Mouse (Mus musculus) myocyte (in vitro differentiated cells): Measurements from ENCODE around the gene Htr1f.

ENCODE experiments used
- CEBPB ChIP-seq: IDR thresholded peaks from 2 replicates; pipeline ENCODE4 v1.6.1; 2011; ENCODE audit warnings: mild to moderate bottlenecking, moderate library complexity; ENCODE audit not compliant: poor library complexity, insufficient read depth, severe bottlenecking
- E2F4 ChIP-seq: IDR thresholded peaks from one replicate; pipeline ENCODE4 v1.6.1; 2011; ENCODE audit warnings: mild to moderate bottlenecking, control low read depth, moderate library complexity; ENCODE audit not compliant: insufficient read depth
- MAX ChIP-seq: IDR thresholded peaks from one replicate; pipeline ENCODE4 v1.6.1; 2011; ENCODE audit warnings: low read depth, mild to moderate bottlenecking, control low read depth
- MYOD1 ChIP-seq, 3 experiments: IDR thresholded peaks; one replicate each; pipeline ENCODE4 v1.6.1; 2011; ENCODE audit warnings: control low read depth in 2 of 3, low read depth in 2 of 3, mild to moderate bottlenecking in 2 of 3, moderate library complexity in 1 of 3; ENCODE audit not compliant: insufficient read length in 2 of 3, control insufficient read depth in 1 of 3
- MYOG ChIP-seq, 3 experiments: IDR thresholded peaks; one replicate each; pipeline ENCODE4 v1.6.1; 2011; ENCODE audit warnings: control low read depth in 2 of 3, low read depth in 2 of 3, mild to moderate bottlenecking in 2 of 3; ENCODE audit not compliant: insufficient read length in 2 of 3, control insufficient read depth in 1 of 3, insufficient read depth in 1 of 3
- POLR2A ChIP-seq: IDR thresholded peaks from one replicate; pipeline ENCODE4 v1.6.1; 2011; ENCODE audit warnings: low read depth, mild to moderate bottlenecking, control low read depth, moderate library complexity; ENCODE audit not compliant: insufficient read length
- POLR2AphosphoS2 ChIP-seq: IDR thresholded peaks from one replicate; pipeline ENCODE4 v1.6.1; 2011; ENCODE audit warnings: low read depth, control low read depth; ENCODE audit not compliant: insufficient read length
- REST ChIP-seq: IDR thresholded peaks from one replicate; pipeline ENCODE4 v1.6.1; 2011; ENCODE audit warnings: mild to moderate bottlenecking, control low read depth, moderate library complexity; ENCODE audit not compliant: insufficient read depth, insufficient read length
- SRF ChIP-seq: IDR thresholded peaks from one replicate; pipeline ENCODE4 v1.6.1; 2011; ENCODE audit warnings: low read depth; ENCODE audit not compliant: control insufficient read depth, insufficient read length
- TCF12 ChIP-seq: IDR thresholded peaks from one replicate; pipeline ENCODE4 v1.6.1; 2011; ENCODE audit warnings: mild to moderate bottlenecking, control low read depth; ENCODE audit not compliant: poor library complexity, insufficient read depth, severe bottlenecking
- USF1 ChIP-seq: IDR thresholded peaks from one replicate; pipeline ENCODE4 v1.6.1; 2011; ENCODE audit warnings: low read depth, mild to moderate bottlenecking, control low read depth, moderate library complexity

GRCm38 (mm10) chr16:64989279-64989800 lies 116.3 kb downstream of the Htr1f start:
- TF ChIP-seq REST, result no peak
- TF ChIP-seq POLR2A, result no peak
- TF ChIP-seq POLR2AphosphoS2, result no peak
- TF ChIP-seq MAX, result no peak
- TF ChIP-seq MYOG (IDR thresholded peaks at IDR 0.05; ENCODE audit: control insufficient read depth in 1 of 3, insufficient read depth in 1 of 3, insufficient read length in 2 of 3, low read depth in 2 of 3), result no peak
- no peak for TF ChIP-seq E2F4
- TF ChIP-seq USF1, result peak; percentile 61
- peak; percentile 57; the same call in 1 of the 2 replicates for TF ChIP-seq CEBPB
- no peak for TF ChIP-seq MYOD1 (IDR thresholded peaks at IDR 0.05; ENCODE audit: control insufficient read depth in 1 of 3, insufficient read length in 2 of 3, low read depth in 2 of 3)
- no peak for TF ChIP-seq TCF12
- no peak for TF ChIP-seq SRF
